Mouse (Mus musculus): ENCODE measurements at regions not wholly inside any gene's neighbourhood (a gene's known extent, or its start where the extent isn't known, plus 50 kb on each side); places are given as distances from the start of the nearest gene placed in this dataset.
"Not testable (repeated sequence)": the region's sequence is repeated elsewhere in the genome, so short reads cannot be mapped to it uniquely, and the experiment has no call there.

GRCm38 (mm10) chr13:70193270-70193669 lies 391.1 kb downstream of the Med10 start:
- no peak for DNase-seq (ENCODE audit: low spot score in 2 of 2)

- DNase-seq (ENCODE audit: low spot score in 2 of 2) = no peak
Observed at GRCm38 (mm10) chr13:70195854-70196253, 393.7 kb downstream of the Med10 start.

- DNase-seq (ENCODE audit: low spot score in 2 of 2) = no peak
Observed at GRCm38 (mm10) chr13:70198638-70199037, 396.4 kb downstream of the Med10 start.

GRCm38 (mm10) chr13:70199087-70199486 lies 396.9 kb downstream of the Med10 start:
- no peak for DNase-seq (ENCODE audit: low spot score in 2 of 2)

GRCm38 (mm10) chr13:70205334-70205733 lies 403.1 kb downstream of the Med10 start:
- no peak for DNase-seq (ENCODE audit: low spot score in 2 of 2)

- no peak for DNase-seq (ENCODE audit: low spot score in 2 of 2)
Observed at GRCm38 (mm10) chr13:70210158-70210557, 408.0 kb downstream of the Med10 start.

GRCm38 (mm10) chr13:70213017-70213416 lies 410.8 kb downstream of the Med10 start:
- no peak for DNase-seq (ENCODE audit: low spot score in 2 of 2)

GRCm38 (mm10) chr13:70213622-70214021 lies 411.4 kb downstream of the Med10 start:
- DNase-seq (ENCODE audit: low spot score in 2 of 2) = no peak

GRCm38 (mm10) chr13:70214022-70214654 lies 411.9 kb downstream of the Med10 start:
- no peak for DNase-seq (ENCODE audit: low spot score in 2 of 2)

GRCm38 (mm10) chr13:70216134-70216533 lies 413.9 kb downstream of the Med10 start:
- no peak for DNase-seq (ENCODE audit: low spot score in 2 of 2)

- no peak for DNase-seq (ENCODE audit: low spot score in 2 of 2)
Observed at GRCm38 (mm10) chr13:70217429-70218133, 415.4 kb downstream of the Med10 start.

GRCm38 (mm10) chr13:70223485-70223884 lies 413.9 kb downstream of the Ice1 start:
- no peak for DNase-seq (ENCODE audit: low spot score in 2 of 2)

GRCm38 (mm10) chr13:70227167-70227566 lies 410.3 kb downstream of the Ice1 start:
- DNase-seq (ENCODE audit: low spot score in 2 of 2) = no peak

GRCm38 (mm10) chr13:70233896-70234799 lies 403.3 kb downstream of the Ice1 start:
- DNase-seq (ENCODE audit: low spot score in 2 of 2) = peak; percentile 90 to 93

- no peak for DNase-seq (ENCODE audit: low spot score in 2 of 2)
Observed at GRCm38 (mm10) chr13:70243598-70244157, 393.8 kb downstream of the Ice1 start.

- DNase-seq (ENCODE audit: low spot score in 2 of 2) = no peak
Observed at GRCm38 (mm10) chr13:70260003-70260496, 377.4 kb downstream of the Ice1 start.

- no peak for DNase-seq (ENCODE audit: low spot score in 2 of 2)
Observed at GRCm38 (mm10) chr13:70263654-70264053, 373.8 kb downstream of the Ice1 start.

GRCm38 (mm10) chr13:70276884-70277378 lies 360.5 kb downstream of the Ice1 start:
- DNase-seq (ENCODE audit: low spot score in 2 of 2) = not testable (repeated sequence)

- DNase-seq (ENCODE audit: low spot score in 2 of 2) = peak; percentile 45 to 63
Observed at GRCm38 (mm10) chr13:70277667-70278591, 359.5 kb downstream of the Ice1 start.
